Mouse (Mus musculus): ENCODE measurements around the gene Utp18.

Utp18 gene

DNA sequence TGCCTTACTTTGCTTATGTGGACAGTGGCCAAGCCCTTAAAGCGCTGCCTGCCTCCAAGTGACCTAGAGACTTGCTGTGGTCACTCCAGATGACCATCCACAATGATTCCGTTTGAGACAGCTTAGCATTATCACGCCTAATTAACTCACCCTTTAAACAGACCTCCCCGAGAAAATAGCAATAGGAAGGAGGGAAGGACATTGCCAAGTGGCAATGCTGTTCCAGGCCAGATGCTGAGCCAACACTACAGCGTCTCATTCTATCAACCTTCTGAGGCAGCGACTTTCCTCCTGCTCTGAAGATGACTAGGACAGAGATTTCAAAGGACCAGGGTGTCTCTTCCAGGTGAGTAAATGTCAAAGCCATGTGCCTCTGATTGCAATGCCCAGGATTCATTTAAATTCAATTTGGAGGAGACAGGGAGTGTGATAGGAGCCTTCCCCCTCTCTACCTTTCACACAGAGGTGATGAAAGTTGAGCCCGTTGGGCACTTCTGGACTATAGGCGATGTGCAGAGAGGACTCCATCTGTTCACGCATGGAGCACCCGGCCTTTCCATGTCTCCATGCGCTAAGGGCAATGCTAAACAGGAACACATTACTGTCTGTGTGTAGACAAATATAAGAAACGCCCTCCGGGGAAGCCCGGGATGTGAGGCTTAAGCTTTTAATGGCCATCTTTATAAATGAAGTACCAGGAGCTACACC is 56.8 kb downstream of the Utp18 start:
- DNase-seq, result no peak

DNA sequence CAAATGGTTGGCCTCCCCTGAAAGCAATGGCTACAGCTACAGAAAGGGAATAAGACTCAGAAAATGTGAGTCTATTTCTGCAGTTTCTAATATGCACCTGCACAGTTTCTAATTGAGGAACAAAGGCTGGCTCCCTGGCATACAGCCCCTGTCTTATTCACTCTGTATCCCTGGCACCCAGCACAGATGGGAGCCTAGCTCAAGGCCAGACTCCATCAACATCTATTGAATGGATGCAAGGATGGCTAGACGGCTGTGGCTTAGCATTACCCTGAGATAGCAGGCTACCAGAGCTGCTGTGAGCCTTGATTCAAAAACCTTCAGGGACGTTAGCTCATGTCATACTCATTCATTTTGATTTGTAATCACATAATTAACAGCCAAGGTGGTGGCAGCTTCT is 63.3 kb downstream of the Utp18 start:
- DNase-seq, result no peak

DNA sequence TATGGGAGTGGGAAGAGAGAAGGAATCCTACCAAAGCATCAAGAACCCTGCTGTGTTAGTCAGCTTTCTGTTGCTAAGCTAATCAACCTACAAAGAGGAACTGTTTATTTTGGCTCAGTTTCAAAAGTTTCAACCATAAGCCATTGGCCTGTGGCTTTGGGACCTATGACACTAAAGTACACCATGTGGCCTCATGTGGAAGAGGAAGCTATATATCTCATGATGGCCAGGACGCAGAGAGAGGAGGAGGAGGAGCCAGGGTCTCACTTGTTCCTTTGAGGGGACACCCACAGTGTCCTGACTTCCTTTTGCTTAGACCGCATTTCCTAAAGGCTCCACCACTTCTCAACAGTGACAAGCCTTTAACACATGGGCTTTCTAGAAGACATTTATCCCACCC is 64.0 kb downstream of the Utp18 start:
- DNase-seq, result no peak

DNA sequence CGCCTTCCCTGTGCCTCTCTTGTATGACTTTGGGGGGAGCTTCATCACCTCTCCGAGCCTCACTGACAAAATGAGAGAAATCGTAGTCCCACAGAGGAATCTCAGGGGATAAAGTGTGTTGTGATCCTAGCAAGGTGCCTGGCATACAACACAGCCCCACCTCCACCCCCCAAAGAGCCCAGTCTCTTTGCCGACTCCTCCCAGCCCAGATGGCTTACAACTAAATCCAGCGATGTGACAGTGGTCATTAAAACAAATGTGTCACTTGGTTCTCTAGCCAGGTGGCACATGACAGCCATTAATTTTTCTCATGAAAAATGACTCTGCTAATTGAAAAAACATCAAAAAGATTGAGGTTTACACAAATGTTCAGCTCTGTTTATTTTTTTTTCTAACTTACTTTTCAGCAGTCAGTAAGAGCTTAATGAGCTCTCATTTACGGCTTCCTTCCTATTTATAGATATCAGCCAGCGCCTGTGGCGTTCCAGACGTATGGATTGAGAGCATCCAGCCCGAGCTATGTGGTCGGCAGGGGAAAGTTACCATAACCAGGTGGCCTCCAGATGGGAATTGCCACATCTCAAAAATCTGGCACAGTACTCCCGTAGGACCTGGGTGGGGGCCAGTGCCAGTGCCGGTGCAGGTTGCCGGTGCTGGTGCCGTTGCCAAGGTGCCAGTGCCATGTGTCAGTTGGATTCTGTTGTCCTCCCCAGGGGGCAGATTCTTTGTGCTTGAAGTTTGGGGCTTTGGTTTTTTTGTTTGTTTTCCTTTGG is 67.4 kb downstream of the Utp18 start:
- no peak for DNase-seq

DNA sequence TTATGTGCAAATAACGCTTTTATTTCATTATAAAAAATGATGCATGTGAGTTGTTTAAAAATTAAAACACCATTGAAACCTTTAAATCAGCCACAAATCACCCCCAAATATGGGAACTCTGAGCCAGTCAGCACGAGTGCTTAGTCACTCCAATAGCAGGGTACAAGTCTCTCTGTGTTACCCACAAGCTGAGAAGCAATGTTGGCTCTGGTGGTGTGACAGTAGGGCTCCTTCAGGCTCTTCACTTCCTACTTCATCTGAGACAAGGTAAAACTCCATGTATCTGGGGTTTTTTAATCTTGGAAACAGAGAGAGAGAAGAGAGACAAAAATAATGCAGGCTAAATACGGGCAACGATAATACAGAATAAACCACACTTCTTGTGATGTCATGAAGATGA is 72.6 kb downstream of the Utp18 start:
- no peak for DNase-seq

DNA sequence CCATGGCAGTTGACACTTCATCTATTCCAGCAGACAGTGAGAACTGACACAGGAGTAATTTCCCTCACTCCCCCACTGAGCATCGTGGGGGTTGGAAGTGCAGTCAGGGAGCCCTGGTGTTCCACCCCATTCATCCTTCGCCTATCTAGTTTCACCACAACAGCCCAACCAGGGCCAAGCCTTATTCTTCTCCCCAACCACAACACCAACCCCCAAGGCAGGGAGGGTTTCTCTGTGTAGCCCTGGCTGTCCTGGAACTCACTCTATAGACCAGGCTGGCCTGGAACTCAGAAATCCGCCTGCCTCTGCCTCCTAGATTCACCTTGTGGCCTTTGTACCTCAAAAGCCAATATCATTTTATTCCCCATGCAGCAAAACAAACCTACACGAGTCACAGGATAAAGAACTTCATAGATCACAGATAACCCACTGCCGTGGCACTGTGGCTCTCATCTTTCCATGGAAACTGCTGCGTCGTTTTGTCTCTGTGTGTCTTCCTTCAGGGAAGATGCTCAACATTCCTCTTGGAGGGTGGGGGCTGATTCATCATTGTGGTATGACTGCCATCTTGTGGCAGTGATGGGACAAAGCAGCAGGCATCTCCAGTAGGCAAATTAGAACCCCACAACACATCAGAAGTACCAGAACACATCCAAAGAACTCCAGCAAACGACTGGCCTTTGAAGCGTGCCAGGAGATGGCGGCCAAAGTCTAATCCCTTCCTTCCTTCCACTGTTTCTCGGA is 73.3 kb downstream of the Utp18 start:
- DNase-seq, result peak; percentile 30

All from thymus, postnatal 4 days (tissue).